Mouse (Mus musculus) C2C12 (cell line): ENCODE data around the gene Atpaf2.

Experiments used
- CEBPB ChIP-seq: IDR thresholded peaks from one replicate; pipeline ENCODE4 v1.6.1; 2011; ENCODE audit warnings: low read depth, mild to moderate bottlenecking, control low read depth, moderate library complexity
- CTCF ChIP-seq: IDR thresholded peaks from one replicate; pipeline ENCODE4 v1.5.1; 2011; ENCODE audit not compliant: control insufficient read depth, insufficient read depth, insufficient read length
- FOSL1 ChIP-seq: IDR thresholded peaks from one replicate; pipeline ENCODE4 v1.8.0; 2011; ENCODE audit warnings: mild to moderate bottlenecking, low read length; ENCODE audit not compliant: poor library complexity, insufficient read depth, severe bottlenecking
- MAX ChIP-seq: IDR thresholded peaks from one replicate; pipeline ENCODE4 v1.6.1; 2011; ENCODE audit warnings: mild to moderate bottlenecking, control low read depth
- MYOG ChIP-seq: IDR thresholded peaks from one replicate; pipeline ENCODE4 v1.6.1; 2011; ENCODE audit not compliant: control insufficient read depth, insufficient read length; ENCODE audit errors: extremely low read depth
- USF1 ChIP-seq: IDR thresholded peaks from one replicate; pipeline ENCODE4 v1.6.1; 2011; ENCODE audit warnings: low read depth, mild to moderate bottlenecking, control low read depth, moderate library complexity

GRCm38 (mm10) chr11:60444007-60444406, 25.8 kb upstream of the Atpaf2 start:
- TF ChIP-seq CTCF (no peak), USF1 (no peak), MAX (no peak), CEBPB (no peak), MYOG (no peak), FOSL1 (no peak)
